Mouse (Mus musculus): ENCODE data around the gene Clec4f. TPM values are rescaled to one million over a fixed set of nuclear protein-coding genes. Genes with fewer than 3 reads are reported as not detected.
A peak's percentile ranks its signal among the peaks of the same experiment; 100 is the strongest.

Clec4f gene
- polyA plus RNA-seq, 1 experiment from 2014 or later, result not detected

- Histone ChIP-seq H3K27me3 (replicated peaks; ENCODE audit: control insufficient read depth, insufficient read depth, low read length) (no peaks in the 10 kb centered on the region), H3K36me3 (ENCODE audit: control insufficient read depth, insufficient read depth, low read length) (no peaks in the 10 kb centered on the region), H3K27ac (replicated peaks; ENCODE audit: low read depth, low read length) (0 out of 2 replicates have a peak overlapping the region, but pooled peaks have one; percentile 8), H3K9me3 (ENCODE audit: control insufficient read depth, low read length) (no peaks in the 10 kb centered on the region), H3K4me3 (ENCODE audit: low read depth, low read length) (no peak overlapping the region), H3K9ac (ENCODE audit: low read depth, low read length) (peak overlapping the region; percentile 42; the same call in 1 of the 2 replicates), H3K4me2 (ENCODE audit: low read depth, low read length) (no peak overlapping the region), H3K4me1 (ENCODE audit: control insufficient read depth, insufficient read depth, low read length) (peaks cover 9% of the 10 kb centered on the region; the same call in 1 of the 2 replicates)
- ATAC-seq (ENCODE audit: low read depth) (peak; percentile 30; the same call in 1 of the 2 replicates), DNase-seq (ENCODE audit: low spot score) (peak; percentile 44)
- WGBS, result 32% methylated on average over 9 of the region's 9 CpGs
Observed at GRCm38 (mm10) chr6:83619955-83620354, 36.0 kb downstream of the Clec4f start.

- H3K4me2 ChIP-seq (ENCODE audit: low read depth, low read length), result no peak overlapping the region
- H3K4me1 ChIP-seq (ENCODE audit: control insufficient read depth, insufficient read depth, low read length), result peaks cover 9% of the 10 kb centered on the region; the same call in 1 of the 2 replicates
- no peaks in the 10 kb centered on the region for H3K9me3 ChIP-seq (ENCODE audit: control insufficient read depth, low read length)
- no peaks in the 10 kb centered on the region for H3K27me3 ChIP-seq (replicated peaks; ENCODE audit: control insufficient read depth, insufficient read depth, low read length)
- DNase-seq (ENCODE audit: low spot score) (no peak), ATAC-seq (ENCODE audit: low read depth) (no peak)
- WGBS, result 78% methylated on average over 15 of the region's 15 CpGs
- no peak overlapping the region for H3K27ac ChIP-seq (replicated peaks; ENCODE audit: low read depth, low read length)
- H3K4me3 ChIP-seq (ENCODE audit: low read depth, low read length), result no peak overlapping the region
- H3K36me3 ChIP-seq (ENCODE audit: control insufficient read depth, insufficient read depth, low read length), result no peaks in the 10 kb centered on the region
- H3K9ac ChIP-seq (ENCODE audit: low read depth, low read length), result no peak overlapping the region
Observed at GRCm38 (mm10) chr6:83617581-83618335, 38.2 kb downstream of the Clec4f start.

- Histone ChIP-seq H3K4me3 (ENCODE audit: low read depth, low read length) (no peak overlapping the region), H3K9me3 (ENCODE audit: control insufficient read depth, low read length) (no peaks in the 10 kb centered on the region), H3K36me3 (ENCODE audit: control insufficient read depth, insufficient read depth, low read length) (no peaks in the 10 kb centered on the region), H3K4me2 (ENCODE audit: low read depth, low read length) (no peak overlapping the region), H3K27me3 (replicated peaks; ENCODE audit: control insufficient read depth, insufficient read depth, low read length) (no peaks in the 10 kb centered on the region), H3K9ac (ENCODE audit: low read depth, low read length) (no peak overlapping the region), H3K4me1 (ENCODE audit: control insufficient read depth, insufficient read depth, low read length) (peaks cover 9% of the 10 kb centered on the region; the same call in 1 of the 2 replicates), H3K27ac (replicated peaks; ENCODE audit: low read depth, low read length) (no peak overlapping the region)
- DNase-seq (ENCODE audit: low spot score), result peak; percentile 45
- no peak for ATAC-seq (ENCODE audit: low read depth)
- 67% methylated on average over 5 of the region's 5 CpGs for WGBS
Observed at GRCm38 (mm10) chr6:83616512-83616911, 39.5 kb downstream of the Clec4f start.

- ATAC-seq (ENCODE audit: low read depth), result no peak
Observed at GRCm38 (mm10) chr6:83614469-83614868, 41.5 kb downstream of the Clec4f start.

GRCm38 (mm10) chr6:83612976-83613375 lies 43.0 kb downstream of the Clec4f start:
- DNase-seq (ENCODE audit: low spot score), result no peak
- no peak overlapping the region for H3K4me2 ChIP-seq (ENCODE audit: low read depth, low read length)
- WGBS, result 94% methylated on average over 1 of the region's 1 CpGs

More at GRCm38 (mm10) chr6:83614469-83614868, 41.5 kb downstream of the Clec4f start:
- Histone ChIP-seq H3K4me3 (ENCODE audit: low read depth, low read length) (no peak overlapping the region), H3K9me3 (ENCODE audit: control insufficient read depth, low read length) (no peaks in the 10 kb centered on the region), H3K27me3 (replicated peaks; ENCODE audit: control insufficient read depth, insufficient read depth, low read length) (no peaks in the 10 kb centered on the region), H3K4me2 (ENCODE audit: low read depth, low read length) (no peak overlapping the region), H3K9ac (ENCODE audit: low read depth, low read length) (no peak overlapping the region), H3K27ac (replicated peaks; ENCODE audit: low read depth, low read length) (no peak overlapping the region), H3K36me3 (ENCODE audit: control insufficient read depth, insufficient read depth, low read length) (no peaks in the 10 kb centered on the region), H3K4me1 (ENCODE audit: control insufficient read depth, insufficient read depth, low read length) (no peaks in the 10 kb centered on the region)
- WGBS, result 94% methylated on average over 4 of the region's 4 CpGs
- no peak for DNase-seq (ENCODE audit: low spot score)

GRCm38 (mm10) chr6:83599636-83600174 lies 56.3 kb downstream of the Clec4f start:
- Histone ChIP-seq H3K27ac (replicated peaks; ENCODE audit: low read depth, low read length) (no peak overlapping the region), H3K4me2 (ENCODE audit: low read depth, low read length) (no peak overlapping the region), H3K4me3 (ENCODE audit: low read depth, low read length) (no peak overlapping the region), H3K4me1 (ENCODE audit: control insufficient read depth, insufficient read depth, low read length) (no peaks in the 10 kb centered on the region), H3K36me3 (ENCODE audit: control insufficient read depth, insufficient read depth, low read length) (no peaks in the 10 kb centered on the region), H3K9me3 (ENCODE audit: control insufficient read depth, low read length) (peaks cover 3% of the 10 kb centered on the region; the same call in 1 of the 2 replicates), H3K27me3 (replicated peaks; ENCODE audit: control insufficient read depth, insufficient read depth, low read length) (no peaks in the 10 kb centered on the region), H3K9ac (ENCODE audit: low read depth, low read length) (no peak overlapping the region)
- no peak for ATAC-seq (ENCODE audit: low read depth)
- no peak for DNase-seq (ENCODE audit: low spot score)
- 72% methylated on average over 6 of the region's 6 CpGs for WGBS

More at GRCm38 (mm10) chr6:83612976-83613375, 43.0 kb downstream of the Clec4f start:
- Histone ChIP-seq H3K27me3 (replicated peaks; ENCODE audit: control insufficient read depth, insufficient read depth, low read length) (no peaks in the 10 kb centered on the region), H3K9me3 (ENCODE audit: control insufficient read depth, low read length) (no peaks in the 10 kb centered on the region), H3K36me3 (ENCODE audit: control insufficient read depth, insufficient read depth, low read length) (no peaks in the 10 kb centered on the region), H3K4me1 (ENCODE audit: control insufficient read depth, insufficient read depth, low read length) (no peaks in the 10 kb centered on the region), H3K27ac (replicated peaks; ENCODE audit: low read depth, low read length) (no peak overlapping the region), H3K4me3 (ENCODE audit: low read depth, low read length) (no peak overlapping the region), H3K9ac (ENCODE audit: low read depth, low read length) (no peak overlapping the region)
- no peak for ATAC-seq (ENCODE audit: low read depth)

DNA sequence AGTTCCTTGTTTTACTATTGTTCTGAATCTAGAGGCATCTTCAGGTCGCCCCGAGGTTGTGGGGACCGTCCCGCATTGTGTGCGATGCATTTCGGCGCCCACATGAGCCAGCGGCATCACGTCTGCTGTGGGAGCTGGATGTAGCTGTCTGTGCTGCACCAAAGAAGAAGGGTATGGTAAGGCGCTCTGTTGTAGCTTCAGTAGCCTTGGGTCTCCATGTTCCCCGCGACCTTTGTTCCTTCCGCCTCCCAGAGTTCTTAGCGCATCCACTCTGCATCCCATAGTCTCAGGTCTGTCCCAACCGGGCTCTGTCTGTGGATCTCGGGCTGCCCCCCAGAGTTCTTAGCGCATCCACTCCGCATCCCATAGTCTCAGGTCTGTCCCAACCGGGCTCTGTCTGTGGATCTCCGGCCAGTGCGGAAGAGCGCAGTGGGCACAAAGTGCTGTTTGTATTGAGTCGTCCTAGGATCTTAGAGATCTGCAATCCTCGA lies 56.9 kb downstream of the Clec4f start:
- H3K4me1 ChIP-seq (ENCODE audit: control insufficient read depth, insufficient read depth, low read length), result no peaks in the 10 kb centered on the region
- no peak for ATAC-seq (ENCODE audit: low read depth)

GRCm38 (mm10) chr6:83598646-83599045 lies 57.3 kb downstream of the Clec4f start:
- Histone ChIP-seq H3K36me3 (ENCODE audit: control insufficient read depth, insufficient read depth, low read length) (no peaks in the 10 kb centered on the region), H3K9me3 (ENCODE audit: control insufficient read depth, low read length) (peaks cover 3% of the 10 kb centered on the region; the same call in 1 of the 2 replicates), H3K27ac (replicated peaks; ENCODE audit: low read depth, low read length) (no peak overlapping the region), H3K9ac (ENCODE audit: low read depth, low read length) (0 out of 2 replicates have a peak overlapping the region, but pooled peaks have one; percentile 45), H3K4me3 (ENCODE audit: low read depth, low read length) (peak overlapping the region; percentile 33), H3K27me3 (replicated peaks; ENCODE audit: control insufficient read depth, insufficient read depth, low read length) (no peaks in the 10 kb centered on the region), H3K4me1 (ENCODE audit: control insufficient read depth, insufficient read depth, low read length) (no peaks in the 10 kb centered on the region), H3K4me2 (ENCODE audit: low read depth, low read length) (peak overlapping the region; percentile 53)
- WGBS, result 9% methylated on average over 9 of the region's 9 CpGs
- peak; percentile 33 for DNase-seq (ENCODE audit: low spot score)
- no peak for ATAC-seq (ENCODE audit: low read depth)

More for the DNA sequence above, 56.9 kb downstream of the Clec4f start:
- Histone ChIP-seq H3K4me2 (ENCODE audit: low read depth, low read length) (peak overlapping the region; percentile 53), H3K27ac (replicated peaks; ENCODE audit: low read depth, low read length) (no peak overlapping the region), H3K4me3 (ENCODE audit: low read depth, low read length) (peak overlapping the region; percentile 33), H3K9ac (ENCODE audit: low read depth, low read length) (0 out of 2 replicates have a peak overlapping the region, but pooled peaks have one; percentile 45), H3K9me3 (ENCODE audit: control insufficient read depth, low read length) (peaks cover 3% of the 10 kb centered on the region; the same call in 1 of the 2 replicates), H3K27me3 (replicated peaks; ENCODE audit: control insufficient read depth, insufficient read depth, low read length) (no peaks in the 10 kb centered on the region), H3K36me3 (ENCODE audit: control insufficient read depth, insufficient read depth, low read length) (no peaks in the 10 kb centered on the region)
- DNase-seq (ENCODE audit: low spot score), result no peak
- WGBS, result 42% methylated on average over 24 of the region's 24 CpGs
